Mouse (Mus musculus) hindbrain, embryonic 12.5 days (tissue): ENCODE data around the gene Mamstr. TPM values are rescaled to one million over a fixed set of nuclear protein-coding genes. Genes with fewer than 3 reads are reported as not detected.

Experiments
- ATAC-seq: fragments of 200-750 bp; cut with Nextera tagmentation; 2 replicates; pipeline ENCODE4 v1.8.0; 2017; ENCODE audit warnings: moderate TSS enrichment; ENCODE audit not compliant: low FRiP score
- H3K27ac ChIP-seq: fragments of 300-500 bp; sonication (generic); 2 replicates; pipeline ENCODE4 v1.5.1; 2016; ENCODE audit warnings: mild to moderate bottlenecking
- H3K27me3 ChIP-seq: fragments of 300-500 bp; sonication (generic); 2 replicates; pipeline ENCODE4 v1.6.1; 2016; ENCODE audit warnings: mild to moderate bottlenecking
- H3K36me3 ChIP-seq: fragments of 300-500 bp; sonication (generic); 2 replicates; pipeline ENCODE4 v1.6.1; 2016; ENCODE audit warnings: mild to moderate bottlenecking
- H3K4me1 ChIP-seq: fragments of 300-500 bp; sonication (generic); 2 replicates; pipeline ENCODE4 v1.6.1; 2016
- H3K4me2 ChIP-seq: fragments of 300-500 bp; sonication (generic); replicated peaks from 2 replicates; pipeline ENCODE4 v1.6.1; 2016; ENCODE audit warnings: mild to moderate bottlenecking
- H3K4me3 ChIP-seq: fragments of 300-500 bp; sonication (generic); 2 replicates; pipeline ENCODE4 v1.5.1; 2016; ENCODE audit warnings: mild to moderate bottlenecking
- H3K9ac ChIP-seq: fragments of 300-500 bp; sonication (generic); 2 replicates; pipeline ENCODE4 v1.6.1; 2016; ENCODE audit warnings: mild to moderate bottlenecking, moderate library complexity
- H3K9me3 ChIP-seq: fragments of 300-500 bp; sonication (generic); replicated peaks from 2 replicates; pipeline ENCODE4 v1.6.1; 2016; ENCODE audit warnings: mild to moderate bottlenecking
- WGBS: fragments of 180-500 bp; shearing (Covaris S2); methylation state at CpG from one replicate; pipeline ENCODE4 v1.1.7; 2016; 5-methylcytosine and 5-hydroxymethylcytosine counted together
- polyA plus RNA-seq: library from polyadenylated mRNA; unstranded; fragments of >200 nt; fragmentation: Nextera tagmentation; extraction: Ambion mirVana; gene quantifications from 2 replicates; pipeline ENCODE4 v1.2.1, GENCODE M21; 2016

Mamstr gene
- polyA plus RNA-seq, 1 experiment from 2014 or later, result 3.7 TPM

- no peaks in the 10 kb centered on the region for H3K36me3 ChIP-seq
- H3K9ac ChIP-seq, result no peak within 1 kb of the TSS
- WGBS, result 7% methylated on average over 28 of the region's 31 CpGs
- no peak within 1 kb of the TSS for H3K27ac ChIP-seq
- H3K27me3 ChIP-seq, result peaks cover 45% of the 10 kb centered on the region
- ATAC-seq, result no peak
- H3K4me1 ChIP-seq, result peaks cover 9% of the 10 kb centered on the region
- no peak within 1 kb of the TSS for H3K4me3 ChIP-seq
- H3K9me3 ChIP-seq, result no peaks in the 10 kb centered on the region
- H3K4me2 ChIP-seq, result peak within 1 kb of the TSS; percentile 27; the same call in 1 of the 2 replicates
These were observed 22.6 kb upstream of the Mamstr start, which contains the start of gene Fut1 for GRCm38 (mm10) chr7:45617042-45617695. Gene Fut1, plus strand, starts transcription at chr7:45617289.

- 80% methylated on average over 5 of the region's 5 CpGs for WGBS
- peaks cover 45% of the 10 kb centered on the region for H3K27me3 ChIP-seq
- peaks cover 9% of the 10 kb centered on the region for H3K4me1 ChIP-seq
- ATAC-seq, result no peak
- H3K4me3 ChIP-seq, result no peak overlapping the region
- H3K36me3 ChIP-seq, result no peaks in the 10 kb centered on the region
- no peak overlapping the region for H3K9ac ChIP-seq
- H3K4me2 ChIP-seq, result no peak overlapping the region
- no peak overlapping the region for H3K27ac ChIP-seq
- no peaks in the 10 kb centered on the region for H3K9me3 ChIP-seq
These were observed 21.5 kb upstream of the Mamstr start for GRCm38 (mm10) chr7:45618316-45618715.

- Histone ChIP-seq H3K4me3 (no peak overlapping the region), H3K27ac (no peak overlapping the region), H3K36me3 (no peaks in the 10 kb centered on the region), H3K4me1 (peaks cover 9% of the 10 kb centered on the region), H3K4me2 (no peak overlapping the region), H3K9me3 (no peaks in the 10 kb centered on the region), H3K27me3 (peaks cover 45% of the 10 kb centered on the region), H3K9ac (no peak overlapping the region)
- 91% methylated on average over 5 of the region's 5 CpGs for WGBS
- ATAC-seq, result no peak
These were observed 20.2 kb upstream of the Mamstr start for GRCm38 (mm10) chr7:45619592-45619991.

- no peak within 1 kb of the TSS for H3K4me2 ChIP-seq
These were observed 18.3 kb upstream of the Mamstr start, which contains the start of gene Izumo1 for GRCm38 (mm10) chr7:45621443-45621842. Gene Izumo1, plus strand, starts transcription at chr7:45621811.

GRCm38 (mm10) chr7:45623507-45623906 lies 16.3 kb upstream of the Mamstr start:
- Histone ChIP-seq H3K9ac (no peak overlapping the region), H3K36me3 (no peaks in the 10 kb centered on the region), H3K9me3 (no peaks in the 10 kb centered on the region), H3K27ac (no peak overlapping the region), H3K4me3 (no peak overlapping the region), H3K27me3 (peaks cover 37% of the 10 kb centered on the region), H3K4me2 (no peak overlapping the region), H3K4me1 (peaks cover 10% of the 10 kb centered on the region)
- ATAC-seq, result no peak
- 93% methylated on average over 11 of the region's 11 CpGs for WGBS

More at GRCm38 (mm10) chr7:45621443-45621842, 18.3 kb upstream of the Mamstr start, which contains the start of gene Izumo1:
- Histone ChIP-seq H3K4me1 (peaks cover 6% of the 10 kb centered on the region), H3K36me3 (no peaks in the 10 kb centered on the region), H3K27ac (no peak within 1 kb of the TSS), H3K4me3 (no peak within 1 kb of the TSS), H3K9me3 (no peaks in the 10 kb centered on the region), H3K27me3 (peaks cover 34% of the 10 kb centered on the region), H3K9ac (no peak within 1 kb of the TSS)
- no peak for ATAC-seq
- 33% methylated on average over 9 of the region's 9 CpGs for WGBS

- no peak overlapping the region for H3K27ac ChIP-seq
- H3K27me3 ChIP-seq, result peaks cover 33% of the 10 kb centered on the region
- H3K4me1 ChIP-seq, result peaks cover 12% of the 10 kb centered on the region
- no peak overlapping the region for H3K4me3 ChIP-seq
- no peaks in the 10 kb centered on the region for H3K9me3 ChIP-seq
- no peaks in the 10 kb centered on the region for H3K36me3 ChIP-seq
- no peak for ATAC-seq
- H3K4me2 ChIP-seq, result no peak overlapping the region
- 83% methylated on average over 3 of the region's 3 CpGs for WGBS
- H3K9ac ChIP-seq, result 0 out of 2 replicates have a peak overlapping the region, but pooled peaks have one; percentile 2
These were observed 15.1 kb upstream of the Mamstr start for GRCm38 (mm10) chr7:45624718-45625117.

GRCm38 (mm10) chr7:45625481-45625880 lies 14.3 kb upstream of the Mamstr start:
- H3K4me3 ChIP-seq, result no peak overlapping the region
- H3K4me2 ChIP-seq, result no peak overlapping the region
- H3K9me3 ChIP-seq, result no peaks in the 10 kb centered on the region
- peaks cover 28% of the 10 kb centered on the region for H3K27me3 ChIP-seq
- peaks cover 12% of the 10 kb centered on the region for H3K4me1 ChIP-seq
- no peak overlapping the region for H3K27ac ChIP-seq
- no peak for ATAC-seq
- 92% methylated on average over 8 of the region's 8 CpGs for WGBS
- no peak overlapping the region for H3K9ac ChIP-seq
- H3K36me3 ChIP-seq, result no peaks in the 10 kb centered on the region

GRCm38 (mm10) chr7:45626571-45627076 lies 13.2 kb upstream of the Mamstr start:
- WGBS, result 87% methylated on average over 7 of the region's 7 CpGs
- H3K27ac ChIP-seq, result no peak overlapping the region
- H3K4me2 ChIP-seq, result no peak overlapping the region
- H3K4me3 ChIP-seq, result no peak overlapping the region
- ATAC-seq, result no peak
- H3K9ac ChIP-seq, result no peak overlapping the region
- H3K4me1 ChIP-seq, result peaks cover 12% of the 10 kb centered on the region
- H3K27me3 ChIP-seq, result peaks cover 37% of the 10 kb centered on the region
- no peaks in the 10 kb centered on the region for H3K9me3 ChIP-seq
- H3K36me3 ChIP-seq, result no peaks in the 10 kb centered on the region

GRCm38 (mm10) chr7:45627261-45627660 lies 12.5 kb upstream of the Mamstr start, which contains the start of gene Rasip1:
Gene Rasip1, plus strand, starts transcription at chr7:45627488.
- Histone ChIP-seq H3K9me3 (no peaks in the 10 kb centered on the region), H3K9ac (peak within 1 kb of the TSS; percentile 83), H3K27ac (peak within 1 kb of the TSS; percentile 84), H3K36me3 (no peaks in the 10 kb centered on the region), H3K4me1 (peaks cover 13% of the 10 kb centered on the region), H3K4me3 (peak within 1 kb of the TSS; percentile 56), H3K27me3 (peaks cover 43% of the 10 kb centered on the region), H3K4me2 (peak within 1 kb of the TSS; percentile 96)
- ATAC-seq, result no peak
- WGBS, result 82% methylated on average over 9 of the region's 9 CpGs

- 2% methylated on average over 102 of the region's 105 CpGs for WGBS
- peak overlapping the region; percentile 84 for H3K27ac ChIP-seq
- H3K27me3 ChIP-seq, result peaks cover 57% of the 10 kb centered on the region
- peaks cover 18% of the 10 kb centered on the region for H3K4me1 ChIP-seq
- H3K9me3 ChIP-seq, result no peaks in the 10 kb centered on the region
- peak; percentile 80 for ATAC-seq
- H3K4me3 ChIP-seq, result peak overlapping the region; percentile 56
- no peaks in the 10 kb centered on the region for H3K36me3 ChIP-seq
- peak overlapping the region; percentile 96 for H3K4me2 ChIP-seq
- peak overlapping the region; percentile 83 for H3K9ac ChIP-seq
These were observed 11.1 kb upstream of the Mamstr start for GRCm38 (mm10) chr7:45628364-45629294.

GRCm38 (mm10) chr7:45630064-45630907 lies 9.5 kb upstream of the Mamstr start:
- no peak overlapping the region for H3K4me2 ChIP-seq
- no peak overlapping the region for H3K27ac ChIP-seq
- H3K9ac ChIP-seq, result no peak overlapping the region
- H3K4me3 ChIP-seq, result no peak overlapping the region
- no peaks in the 10 kb centered on the region for H3K9me3 ChIP-seq
- H3K27me3 ChIP-seq, result peaks cover 61% of the 10 kb centered on the region
- peaks cover 18% of the 10 kb centered on the region for H3K4me1 ChIP-seq
- ATAC-seq, result no peak
- no peaks in the 10 kb centered on the region for H3K36me3 ChIP-seq
- WGBS, result 69% methylated on average over 23 of the region's 23 CpGs
